11 mouse cellular contexts compared by ENCODE assay signal in the genomic region with DNA sequence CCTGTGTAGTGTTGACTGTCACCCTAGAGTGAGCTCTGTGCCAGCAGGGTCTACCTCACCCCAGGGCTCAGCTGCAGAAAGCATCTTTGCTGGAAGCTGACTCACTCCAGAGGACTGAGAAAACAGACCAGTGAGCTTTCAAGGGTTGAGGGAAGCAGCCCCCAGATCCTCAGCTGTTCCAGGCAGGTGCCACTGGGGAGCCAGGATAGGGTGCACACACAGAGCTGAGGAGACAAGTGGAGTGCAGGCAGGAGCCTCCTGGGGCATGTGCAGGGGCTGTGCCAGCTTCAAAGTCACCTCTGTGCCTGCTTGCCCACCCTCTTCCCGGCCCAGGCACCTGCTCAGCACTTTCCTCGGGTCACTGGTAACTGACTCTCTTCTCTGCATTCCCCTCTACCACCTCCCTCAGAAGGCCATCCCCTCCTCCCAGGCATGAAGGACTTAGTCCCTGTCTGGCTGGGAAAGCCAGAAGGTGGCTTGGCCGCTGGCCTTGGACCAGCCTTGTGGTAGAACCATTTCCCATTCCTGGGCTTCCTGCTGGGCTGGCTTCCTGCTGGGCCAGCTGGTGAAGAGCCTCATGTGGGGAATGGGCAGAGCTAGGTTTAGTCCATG. TPM values are rescaled to one million over a fixed set of nuclear protein-coding genes. Genes with fewer than 3 reads are reported as not detected.
A peak's percentile ranks its signal among the peaks of the same experiment; 100 is the strongest.
DNase-seq lines count a peak whose midpoint lies in the region; ATAC-seq lines count a peak whose summit lies in the region.
"Had no signal": no experiment of that assay in that cellular context is flagged by ENCODE, and none has a peak within 500 bp of the region (broad histone marks: within the 10 kb centered on the region; RNA-seq: fewer than 3 reads in every experiment).

No protein-coding gene starts in this region.

- WGBS in forebrain, embryonic 12.5 days: 49% methylated on average over 3 of the region's 3 CpGs
- WGBS in forebrain, embryonic 11.5 days: 33% methylated on average over 3 of the region's 3 CpGs

- no peak overlapping the region for H3K9ac ChIP-seq in forebrain, embryonic 12.5 days
- H3K9ac ChIP-seq in forebrain, embryonic 11.5 days (ENCODE audit: low read length): no peak overlapping the region
- H3K9ac ChIP-seq: intestine, embryonic 15.5 days; lung, embryonic 15.5 days had no signal

- H3K4me3 ChIP-seq in forebrain, embryonic 12.5 days (replicated peaks): no peak overlapping the region
- no peak overlapping the region for H3K4me3 ChIP-seq in forebrain, embryonic 11.5 days (ENCODE audit: low read depth, low read length)
- H3K4me3 ChIP-seq: intestine, embryonic 15.5 days; lung, embryonic 15.5 days had no signal

- no peak for DNase-seq in forebrain, embryonic 11.5 days (ENCODE audit: low spot score)
- peak; percentile 23 for DNase-seq in NIH3T3 (ENCODE audit: low read depth)
- DNase-seq in cerebellum, postnatal 36 days: peak; percentile 69 to 75
- peak; percentile 76 for DNase-seq in kidney, postnatal 10 days
- DNase-seq in frontal cortex, postnatal 36 days (ENCODE audit: low spot score in 2 of 2): no peak
- no peak for DNase-seq in ovary, adult 18-20 months (ENCODE audit: low spot score)
- no peak for DNase-seq in natural killer cell, adult 2 months (ENCODE audit: low spot score in 2 of 2)

- peaks cover 77% of the 10 kb centered on the region for H3K4me1 ChIP-seq in forebrain, embryonic 12.5 days
- H3K4me1 ChIP-seq in forebrain, embryonic 11.5 days (replicated peaks; ENCODE audit: control insufficient read depth, insufficient read depth, low read length): peaks cover 34% of the 10 kb centered on the region

- H3K4me2 ChIP-seq in forebrain, embryonic 12.5 days: no peak overlapping the region
- no peak overlapping the region for H3K4me2 ChIP-seq in forebrain, embryonic 11.5 days (ENCODE audit: low read depth, low read length, severe bottlenecking)
- H3K4me2 ChIP-seq: intestine, embryonic 15.5 days; lung, embryonic 15.5 days had no signal

- no peaks in the 10 kb centered on the region for H3K36me3 ChIP-seq in forebrain, embryonic 12.5 days (replicated peaks)
- H3K36me3 ChIP-seq in forebrain, embryonic 11.5 days (ENCODE audit: control insufficient read depth, insufficient read depth, low read length): no peaks in the 10 kb centered on the region
- H3K36me3 ChIP-seq: intestine, embryonic 15.5 days; lung, embryonic 15.5 days had no signal

- no peak for ATAC-seq in forebrain, embryonic 12.5 days (ENCODE audit: low FRiP score)
- no peak for ATAC-seq in forebrain, embryonic 11.5 days (replicated peaks; ENCODE audit: low FRiP score)
- ATAC-seq: CD4-positive, CD25-positive, alpha-beta regulatory T cell, adult 4 months; intestine, embryonic 15.5 days had no signal

- no peaks in the 10 kb centered on the region for H3K9me3 ChIP-seq in forebrain, embryonic 12.5 days
- H3K9me3 ChIP-seq in forebrain, embryonic 11.5 days (ENCODE audit: control insufficient read depth, low read length): no peaks in the 10 kb centered on the region
- H3K9me3 ChIP-seq: intestine, embryonic 15.5 days; lung, embryonic 15.5 days had no signal

- H3K27ac ChIP-seq in forebrain, embryonic 12.5 days: peak overlapping the region; percentile 51; the same call in 1 of the 2 replicates
- no peak overlapping the region for H3K27ac ChIP-seq in forebrain, embryonic 11.5 days (ENCODE audit: low read depth, low read length)
- H3K27ac ChIP-seq: intestine, embryonic 15.5 days; lung, embryonic 15.5 days had no signal

- peaks cover 38% of the 10 kb centered on the region for H3K27me3 ChIP-seq in forebrain, embryonic 12.5 days
- H3K27me3 ChIP-seq in forebrain, embryonic 11.5 days (ENCODE audit: control insufficient read depth, insufficient read depth, low read length): peaks cover 4% of the 10 kb centered on the region
- H3K27me3 ChIP-seq: intestine, embryonic 15.5 days had no signal

RNA-seq across cellular contexts. Expression of a gene that starts 27.2 kb away (rescaled TPM):
- 220 and 238 TPM in 2 replicates for polyA plus RNA-seq in forebrain, embryonic 12.5 days (2016; fragmentation: Nextera tagmentation; extraction: Ambion mirVana)
- polyA plus RNA-seq in forebrain, embryonic 11.5 days (2014; fragmentation: Nextera tagmentation; extraction: Ambion mirVana): 238 and 256 TPM in 2 replicates

RNA-seq across cellular contexts. Expression of a gene that starts 38.5 kb away (rescaled TPM):
- 781 and 789 TPM in 2 replicates for polyA plus RNA-seq in forebrain, embryonic 12.5 days (2016; fragmentation: Nextera tagmentation; extraction: Ambion mirVana)
- 678 and 706 TPM in 2 replicates for polyA plus RNA-seq in forebrain, embryonic 11.5 days (2014; fragmentation: Nextera tagmentation; extraction: Ambion mirVana)

Comparison
In these comparisons a context has a peak if more than half of its experiments do, and no peak if none do; other contexts are left out.
1. DNase-seq: peak in NIH3T3 (single experiment), cerebellum, postnatal 36 days (2 of 2) and kidney, postnatal 10 days (single experiment); none in forebrain, embryonic 11.5 days (single experiment), frontal cortex, postnatal 36 days (0 of 2), ovary, adult 18-20 months (single experiment) and natural killer cell, adult 2 months (0 of 2).